Mouse (Mus musculus) bone marrow macrophage, adult 2 months (primary cell): ENCODE data around the gene Cpm.

ENCODE experiments used
- CTCF ChIP-seq: IDR thresholded peaks from 2 replicates; pipeline ENCODE4 v1.5.1; 2012; ENCODE audit warnings: low read depth, mild to moderate bottlenecking, low read length, moderate library complexity
- POLR2A ChIP-seq: IDR thresholded peaks from 2 replicates; pipeline ENCODE4 v1.6.1; 2012; ENCODE audit warnings: mild to moderate bottlenecking, low read depth, low read length, borderline replicate concordance

DNA sequence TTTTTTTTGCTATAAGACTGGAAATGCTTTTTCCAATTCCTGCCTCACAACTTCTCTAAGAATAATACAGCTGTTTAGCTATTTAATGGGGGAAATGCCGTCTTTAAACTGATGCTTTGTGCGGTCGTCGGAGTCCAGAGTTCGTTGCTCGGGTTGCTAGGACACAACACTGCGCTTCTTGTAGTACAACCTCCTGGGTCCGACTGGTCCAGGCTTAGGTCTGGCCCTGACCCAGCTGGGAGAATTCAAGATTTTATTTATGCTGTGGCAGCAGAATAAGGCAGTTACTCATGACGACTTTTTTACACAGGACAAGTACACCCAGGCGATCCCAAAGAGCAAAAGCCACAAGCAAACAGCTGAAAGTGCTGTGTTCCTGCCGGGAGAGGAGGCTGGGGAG is 42.4 kb upstream of the Cpm start:
- no peak for TF ChIP-seq POLR2A
- no peak for TF ChIP-seq CTCF
